In genomic region chr2:156716683-156717082, GRCm38 (mm10) we compare ENCODE assay signal across 11 mouse cellular contexts. TPM values are rescaled to one million over a fixed set of nuclear protein-coding genes. Genes with fewer than 3 reads are reported as not detected.
A peak's percentile ranks its signal among the peaks of the same experiment; 100 is the strongest.
DNase-seq lines count a peak whose midpoint lies in the region; ATAC-seq lines count a peak whose summit lies in the region.
"Had no signal": no experiment of that assay in that cellular context is flagged by ENCODE, and none has a peak within 500 bp of the region (broad histone marks: within the 10 kb centered on the region; RNA-seq: fewer than 3 reads in every experiment).

No protein-coding gene starts in this region.

- no peak overlapping the region for H3K9ac ChIP-seq in forebrain, embryonic 14.5 days (ENCODE audit: low read length)
- no peak overlapping the region for H3K9ac ChIP-seq in hindbrain, embryonic 11.5 days (ENCODE audit: low read depth, low read length)
- 0 out of 2 replicates have a peak overlapping the region, but pooled peaks have one; percentile 12 for H3K9ac ChIP-seq in midbrain, embryonic 14.5 days (replicated peaks; ENCODE audit: low read length)
- no peak overlapping the region for H3K9ac ChIP-seq in limb, embryonic 13.5 days
- H3K9ac ChIP-seq: liver, embryonic 15.5 days had no signal

- H3K4me2 ChIP-seq in forebrain, embryonic 14.5 days (ENCODE audit: low read length): no peak overlapping the region
- no peak overlapping the region for H3K4me2 ChIP-seq in hindbrain, embryonic 11.5 days (replicated peaks; ENCODE audit: low read depth, low read length)
- H3K4me2 ChIP-seq in midbrain, embryonic 14.5 days (ENCODE audit: low read length): no peak overlapping the region; the same call in 1 of the 2 replicates
- H3K4me2 ChIP-seq in limb, embryonic 13.5 days (replicated peaks): peak overlapping the region; percentile 54; the same call in 1 of the 2 replicates

- no peak for ATAC-seq in forebrain, embryonic 14.5 days
- ATAC-seq in hindbrain, embryonic 11.5 days (ENCODE audit: low FRiP score): no peak
- no peak for ATAC-seq in midbrain, embryonic 14.5 days (ENCODE audit: low FRiP score, low TSS enrichment)
- ATAC-seq in limb, embryonic 13.5 days (ENCODE audit: low FRiP score, low read depth): no peak

- H3K9me3 ChIP-seq in forebrain, embryonic 10.5 days: no peaks in the 10 kb centered on the region
- no peaks in the 10 kb centered on the region for H3K9me3 ChIP-seq in forebrain, embryonic 14.5 days (replicated peaks; ENCODE audit: control insufficient read depth, low read length)
- no peaks in the 10 kb centered on the region for H3K9me3 ChIP-seq in hindbrain, embryonic 10.5 days
- no peaks in the 10 kb centered on the region for H3K9me3 ChIP-seq in hindbrain, embryonic 11.5 days (ENCODE audit: control insufficient read depth, low read length)
- no peaks in the 10 kb centered on the region for H3K9me3 ChIP-seq in midbrain, embryonic 14.5 days (ENCODE audit: control insufficient read depth, low read length)
- no peaks in the 10 kb centered on the region for H3K9me3 ChIP-seq in midbrain, embryonic 10.5 days (replicated peaks)
- no peaks in the 10 kb centered on the region for H3K9me3 ChIP-seq in limb, embryonic 13.5 days
- H3K9me3 ChIP-seq: embryonic facial prominence, embryonic 12.5 days; liver, embryonic 15.5 days had no signal

- peaks cover 4% of the 10 kb centered on the region; the same call in 1 of the 2 replicates for H3K36me3 ChIP-seq in forebrain, embryonic 10.5 days (replicated peaks)
- no peaks in the 10 kb centered on the region for H3K36me3 ChIP-seq in forebrain, embryonic 14.5 days (ENCODE audit: control insufficient read depth, insufficient read depth, low read length)
- H3K36me3 ChIP-seq in hindbrain, embryonic 10.5 days: no peaks in the 10 kb centered on the region
- no peaks in the 10 kb centered on the region for H3K36me3 ChIP-seq in hindbrain, embryonic 11.5 days (ENCODE audit: control insufficient read depth, insufficient read depth, low read length)
- no peaks in the 10 kb centered on the region for H3K36me3 ChIP-seq in midbrain, embryonic 14.5 days (ENCODE audit: control insufficient read depth, insufficient read depth, low read length)
- H3K36me3 ChIP-seq in midbrain, embryonic 10.5 days: no peaks in the 10 kb centered on the region
- H3K36me3 ChIP-seq in limb, embryonic 13.5 days: no peaks in the 10 kb centered on the region
- H3K36me3 ChIP-seq: embryonic facial prominence, embryonic 12.5 days; liver, embryonic 15.5 days had no signal

- DNase-seq in forebrain, embryonic 10.5 days (ENCODE audit: extremely low spot score, low spot score): no peak
- DNase-seq in forebrain, embryonic 14.5 days (ENCODE audit: low spot score): no peak
- DNase-seq in hindbrain, embryonic 10.5 days (ENCODE audit: low spot score): no peak
- DNase-seq in hindbrain, embryonic 11.5 days (ENCODE audit: low spot score): no peak
- no peak for DNase-seq in midbrain, embryonic 14.5 days
- DNase-seq in midbrain, embryonic 10.5 days (ENCODE audit: low spot score): no peak
- no peak for DNase-seq in frontal cortex, postnatal 14 days (ENCODE audit: low spot score in 2 of 2)
- DNase-seq: adrenal gland, postnatal 10 days had no signal

- no peak overlapping the region for H3K4me3 ChIP-seq in forebrain, embryonic 10.5 days
- H3K4me3 ChIP-seq in forebrain, embryonic 14.5 days (ENCODE audit: low read depth, low read length): no peak overlapping the region
- H3K4me3 ChIP-seq in hindbrain, embryonic 10.5 days: peak overlapping the region; percentile 34; the same call in 1 of the 2 replicates
- no peak overlapping the region for H3K4me3 ChIP-seq in hindbrain, embryonic 11.5 days (ENCODE audit: low read depth, low read length)
- no peak overlapping the region for H3K4me3 ChIP-seq in midbrain, embryonic 14.5 days (replicated peaks; ENCODE audit: low read depth, low read length)
- no peak overlapping the region for H3K4me3 ChIP-seq in midbrain, embryonic 10.5 days
- no peak overlapping the region for H3K4me3 ChIP-seq in limb, embryonic 13.5 days
- H3K4me3 ChIP-seq: liver, embryonic 15.5 days had no signal

- H3K4me1 ChIP-seq in forebrain, embryonic 10.5 days: peaks cover 43% of the 10 kb centered on the region
- H3K4me1 ChIP-seq in forebrain, embryonic 14.5 days (ENCODE audit: control insufficient read depth, insufficient read depth, low read length): peaks cover 17% of the 10 kb centered on the region
- peaks cover 41% of the 10 kb centered on the region for H3K4me1 ChIP-seq in hindbrain, embryonic 10.5 days (replicated peaks)
- H3K4me1 ChIP-seq in hindbrain, embryonic 11.5 days (replicated peaks; ENCODE audit: control insufficient read depth, insufficient read depth, low read length): no peaks in the 10 kb centered on the region; the same call in 1 of the 2 replicates
- peaks cover 17% of the 10 kb centered on the region for H3K4me1 ChIP-seq in midbrain, embryonic 14.5 days (ENCODE audit: control insufficient read depth, insufficient read depth, low read length)
- peaks cover 37% of the 10 kb centered on the region for H3K4me1 ChIP-seq in midbrain, embryonic 10.5 days
- H3K4me1 ChIP-seq in limb, embryonic 13.5 days: peaks cover 33% of the 10 kb centered on the region

- 77% methylated on average over 6 of the region's 6 CpGs for WGBS in forebrain, embryonic 10.5 days
- 75% methylated on average over 6 of the region's 6 CpGs for WGBS in forebrain, embryonic 14.5 days
- 68% methylated on average over 6 of the region's 6 CpGs for WGBS in hindbrain, embryonic 10.5 days
- WGBS in hindbrain, embryonic 11.5 days: 82% methylated on average over 6 of the region's 6 CpGs
- 82% methylated on average over 6 of the region's 6 CpGs for WGBS in midbrain, embryonic 14.5 days
- 81% methylated on average over 6 of the region's 6 CpGs for WGBS in midbrain, embryonic 10.5 days
- 72% methylated on average over 6 of the region's 6 CpGs for WGBS in limb, embryonic 13.5 days

- no peaks in the 10 kb centered on the region for H3K27me3 ChIP-seq in forebrain, embryonic 10.5 days (ENCODE audit: poor library complexity, severe bottlenecking)
- H3K27me3 ChIP-seq in forebrain, embryonic 14.5 days (replicated peaks; ENCODE audit: control insufficient read depth, insufficient read depth, low read length): no peaks in the 10 kb centered on the region
- no peaks in the 10 kb centered on the region for H3K27me3 ChIP-seq in hindbrain, embryonic 10.5 days (ENCODE audit: insufficient read depth, poor library complexity, severe bottlenecking)
- no peaks in the 10 kb centered on the region for H3K27me3 ChIP-seq in hindbrain, embryonic 11.5 days (ENCODE audit: control insufficient read depth, insufficient read depth, low read length)
- no peaks in the 10 kb centered on the region for H3K27me3 ChIP-seq in midbrain, embryonic 14.5 days (ENCODE audit: control insufficient read depth, insufficient read depth, low read length)
- H3K27me3 ChIP-seq in midbrain, embryonic 10.5 days (ENCODE audit: low read depth, poor library complexity, severe bottlenecking): no peaks in the 10 kb centered on the region
- no peaks in the 10 kb centered on the region for H3K27me3 ChIP-seq in limb, embryonic 13.5 days
- H3K27me3 ChIP-seq: embryonic facial prominence, embryonic 12.5 days had no signal

- H3K27ac ChIP-seq in forebrain, embryonic 10.5 days: peak overlapping the region; percentile 80
- no peak overlapping the region for H3K27ac ChIP-seq in forebrain, embryonic 14.5 days (ENCODE audit: low read depth, low read length)
- no peak overlapping the region for H3K27ac ChIP-seq in hindbrain, embryonic 10.5 days
- no peak overlapping the region for H3K27ac ChIP-seq in hindbrain, embryonic 11.5 days (ENCODE audit: low read depth, low read length)
- no peak overlapping the region for H3K27ac ChIP-seq in midbrain, embryonic 14.5 days (replicated peaks; ENCODE audit: low read depth, low read length)
- H3K27ac ChIP-seq in midbrain, embryonic 10.5 days (replicated peaks): no peak overlapping the region
- no peak overlapping the region for H3K27ac ChIP-seq in limb, embryonic 13.5 days
- H3K27ac ChIP-seq: liver, embryonic 15.5 days had no signal

RNA-seq across cellular contexts. Expression of gene Myl9, which starts 58.5 kb away (rescaled TPM):
- polyA plus RNA-seq in forebrain, embryonic 10.5 days (2016; fragmentation: Nextera tagmentation; extraction: Ambion mirVana): 79.0 and 80.3 TPM in 2 replicates
- 40.5 and 44.1 TPM in 2 replicates for polyA plus RNA-seq in forebrain, embryonic 14.5 days (2014; fragmentation: Nextera tagmentation; extraction: Ambion mirVana)
- polyA plus RNA-seq in hindbrain, embryonic 10.5 days (2016; fragmentation: Nextera tagmentation; extraction: Ambion mirVana): 86.1 and 126 TPM in 2 replicates
- polyA plus RNA-seq in hindbrain, embryonic 11.5 days (2014; fragmentation: Nextera tagmentation; extraction: Ambion mirVana): 96.1 and 133 TPM in 2 replicates
- polyA plus RNA-seq in midbrain, embryonic 14.5 days (2014; fragmentation: Nextera tagmentation; extraction: Ambion mirVana): 22.5 and 33.0 TPM in 2 replicates
- 83.4 and 120 TPM in 2 replicates for polyA plus RNA-seq in midbrain, embryonic 10.5 days (2016; fragmentation: Nextera tagmentation; extraction: Ambion mirVana)
- 201 and 204 TPM in 2 replicates for polyA plus RNA-seq in limb, embryonic 13.5 days (2015; fragmentation: Nextera tagmentation; extraction: Ambion mirVana)
